Mouse (Mus musculus) cerebellum, postnatal 25 days (tissue): ENCODE data around the gene Phf19.
A peak's percentile ranks its signal among the peaks of the same experiment; 100 is the strongest.

Experiments used
- DNase-seq, 2 experiments: peaks; one replicate each; pipeline ENCODE4 v3.0.0; 2021; ENCODE audit warnings: mixed read lengths in 2 of 2

The Phf19 gene

DNA sequence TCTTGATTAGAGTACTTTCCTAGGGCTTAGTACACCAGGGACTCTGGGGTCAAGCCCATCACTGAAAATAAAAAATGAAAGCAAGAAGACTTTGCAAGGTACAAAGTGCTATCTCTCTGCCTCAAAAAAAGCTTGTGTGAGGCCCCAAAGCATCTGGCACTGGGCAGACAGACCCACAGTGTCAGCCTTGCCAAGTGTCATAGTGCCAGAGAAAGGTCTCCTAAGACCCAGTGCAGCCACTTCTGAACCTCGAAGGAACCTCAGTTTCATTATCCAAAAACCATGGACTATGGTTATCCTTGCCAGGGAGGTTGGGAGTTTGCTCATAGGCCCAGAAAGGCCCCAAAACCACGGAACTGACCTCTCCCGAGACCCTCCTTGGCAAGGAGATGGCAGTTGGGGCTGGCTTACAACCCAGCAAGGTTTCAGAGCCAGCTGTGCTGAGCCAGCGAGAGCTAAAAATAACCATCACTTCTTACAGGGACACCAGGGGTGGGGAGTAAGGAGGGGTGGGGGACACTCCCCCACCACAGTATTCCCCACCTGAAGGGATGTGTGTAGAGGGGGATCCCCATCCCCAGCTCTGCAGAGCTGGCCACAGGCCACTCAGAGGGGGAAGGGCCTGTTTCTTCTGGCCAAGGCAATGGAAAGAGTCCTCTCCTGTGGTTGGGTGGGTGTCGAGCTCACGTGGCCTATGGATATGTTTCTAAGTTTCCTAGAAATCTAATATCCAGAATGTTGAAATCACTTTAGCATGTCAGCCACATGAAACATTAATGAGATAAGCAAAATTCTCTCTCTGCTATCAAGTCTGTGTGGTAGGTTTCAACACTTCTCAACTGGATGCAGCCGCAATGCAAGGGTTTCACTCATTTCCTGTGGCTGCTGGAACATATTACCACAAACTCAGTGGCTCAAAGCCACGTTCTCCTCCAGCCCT lies 24.7 kb upstream of the Phf19 start:
- no peak for DNase-seq

DNA sequence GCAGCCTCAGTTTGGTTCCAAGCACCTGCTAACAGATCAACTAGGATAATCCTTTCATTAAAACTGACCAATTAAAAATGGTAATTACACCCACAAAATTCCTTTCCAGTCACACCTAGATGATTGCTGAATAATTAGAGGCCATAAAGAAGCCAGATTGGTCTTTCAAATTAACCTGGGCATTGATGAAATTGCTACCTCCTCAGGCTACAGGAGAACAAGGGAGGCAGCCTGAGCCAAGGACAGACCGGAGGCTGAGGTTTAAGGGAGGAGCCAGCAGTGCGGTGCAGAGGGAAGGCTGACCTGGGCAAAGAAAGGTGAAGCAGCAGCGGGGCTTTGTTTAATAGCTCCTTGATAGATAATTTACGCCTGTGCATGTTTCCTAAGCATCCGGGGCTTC lies 23.6 kb upstream of the Phf19 start:
- DNase-seq, result no peak

DNA sequence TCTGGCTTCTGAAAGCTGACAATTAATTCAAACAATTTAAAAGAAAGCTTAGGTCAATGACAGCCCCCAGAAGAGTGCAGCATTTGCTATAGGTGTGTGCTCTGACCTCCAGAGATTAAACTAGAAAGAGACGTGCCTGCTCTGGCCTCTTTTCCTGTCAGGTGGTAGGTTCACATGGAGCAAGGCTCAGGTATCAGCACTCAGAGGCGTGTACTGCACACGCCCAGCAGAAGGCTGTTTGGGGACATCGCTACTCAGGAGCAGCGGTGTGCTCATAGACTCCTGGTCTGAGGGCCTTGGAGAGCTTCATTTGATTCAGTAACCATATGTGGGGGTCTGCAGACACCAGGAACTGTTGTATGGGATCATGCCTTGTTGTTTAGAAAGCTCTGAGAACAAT lies 13.5 kb upstream of the Phf19 start:
- no peak for DNase-seq

DNA sequence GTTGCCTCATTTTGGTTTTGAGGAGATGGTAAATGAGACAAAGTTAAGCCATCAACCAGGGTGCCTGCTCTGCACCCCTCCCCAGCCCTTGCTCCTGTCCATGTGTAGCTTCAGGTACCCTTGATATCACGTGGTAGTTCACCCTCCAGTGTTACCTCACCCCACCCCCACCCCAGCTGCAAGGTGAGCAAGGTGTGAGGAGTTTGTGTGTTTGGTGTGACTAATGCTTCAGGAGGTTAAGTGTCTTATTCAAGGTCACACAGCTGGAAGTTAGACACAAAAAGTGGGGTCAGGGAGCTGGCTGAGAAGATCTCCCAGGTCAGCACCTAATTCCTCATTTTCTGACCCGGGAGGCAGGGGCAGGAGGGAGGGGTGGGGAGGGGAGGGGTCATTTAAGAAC lies 8.9 kb upstream of the Phf19 start:
- DNase-seq, result no peak

DNA sequence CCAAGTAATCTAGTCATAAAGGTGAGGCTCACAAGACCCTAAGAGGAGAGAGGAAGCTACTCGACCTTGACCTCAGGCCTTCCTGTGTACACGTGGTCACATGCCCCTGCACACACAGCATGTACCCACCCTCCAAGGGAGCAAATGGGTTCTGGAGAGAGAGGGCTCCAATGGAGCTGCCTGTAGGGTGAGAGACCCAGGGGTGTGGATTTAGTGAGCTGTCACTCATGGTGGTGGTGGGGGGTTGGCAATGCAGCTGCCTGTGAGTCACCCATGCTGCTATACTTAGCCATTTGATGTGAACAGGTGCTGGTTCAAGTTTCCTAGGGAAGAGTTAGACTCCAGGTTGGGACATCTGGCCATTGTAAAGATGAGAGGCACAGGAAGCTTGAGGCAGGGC lies 6.3 kb upstream of the Phf19 start:
- DNase-seq, result no peak

DNA sequence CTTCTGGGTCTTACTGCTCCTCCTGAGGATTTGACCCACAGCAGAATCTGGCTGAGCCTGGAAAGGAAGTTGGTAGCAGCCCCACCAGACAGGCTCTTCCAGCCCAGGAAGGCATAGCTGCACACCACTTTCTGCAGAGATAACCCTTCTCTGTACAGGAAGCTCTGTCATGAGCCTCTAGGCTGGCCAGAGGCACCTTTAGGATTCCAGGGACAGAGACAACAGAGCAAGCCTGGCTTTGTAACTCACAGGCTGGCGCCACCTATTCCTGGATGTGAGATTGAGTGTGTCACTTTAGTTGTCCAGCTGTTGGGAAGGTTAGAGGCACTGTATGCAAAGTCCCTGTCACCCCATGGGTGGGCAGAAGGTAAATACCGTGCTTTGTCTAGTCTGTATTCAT lies 1.3 kb upstream of the Phf19 start:
- no peak for DNase-seq

DNA sequence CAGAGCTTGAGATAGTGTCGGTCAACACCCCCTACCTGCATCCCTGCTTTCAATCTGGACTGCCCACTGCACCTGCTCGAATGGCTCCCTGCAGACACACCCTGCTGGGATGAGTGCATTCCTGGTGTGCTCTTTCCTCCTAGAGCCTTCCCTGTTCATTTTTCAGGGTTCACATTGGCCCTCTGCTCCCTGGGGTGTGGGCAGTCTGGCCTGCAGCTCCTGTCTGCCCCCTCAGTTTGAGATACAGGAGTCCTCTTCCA lies 927 bp upstream of the Phf19 start:
- DNase-seq, result no peak

DNA sequence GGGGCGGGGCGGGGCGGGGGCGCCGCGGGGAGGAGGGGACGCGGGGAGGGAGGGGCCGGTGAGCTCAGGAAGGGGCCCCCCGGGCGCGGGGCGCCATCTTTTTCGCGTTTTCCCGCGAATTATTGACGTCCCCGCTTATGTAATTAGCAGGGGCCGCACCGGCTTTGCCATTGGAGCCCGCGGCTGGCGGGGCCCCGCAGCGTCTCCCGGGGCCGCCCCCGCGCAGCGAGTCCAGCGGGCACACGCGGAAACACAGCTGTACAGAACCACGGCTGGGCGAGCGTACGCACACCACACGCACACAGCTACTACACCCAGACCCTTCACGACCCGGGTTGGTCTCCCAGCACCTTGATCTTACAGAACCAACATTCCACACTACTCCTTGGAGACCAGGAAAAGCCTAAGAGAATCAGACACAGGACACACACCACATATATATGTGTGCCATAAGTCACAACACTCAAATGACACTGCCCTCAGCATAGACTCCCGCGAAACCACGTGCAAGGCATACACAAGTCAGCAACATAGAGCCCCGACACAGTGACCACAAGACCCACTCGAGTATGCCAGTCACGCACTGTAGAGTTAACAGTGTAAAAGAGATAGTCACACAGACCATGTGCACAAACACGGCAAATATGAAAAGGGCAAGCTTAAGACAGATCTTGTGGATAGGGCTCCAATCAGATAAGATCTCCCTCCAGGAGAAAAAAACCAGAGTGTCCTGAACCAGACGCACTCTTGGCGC lies 420 bp upstream of the Phf19 start:
- peak in 1 of 2 experiments; percentile 37 for DNase-seq

DNA sequence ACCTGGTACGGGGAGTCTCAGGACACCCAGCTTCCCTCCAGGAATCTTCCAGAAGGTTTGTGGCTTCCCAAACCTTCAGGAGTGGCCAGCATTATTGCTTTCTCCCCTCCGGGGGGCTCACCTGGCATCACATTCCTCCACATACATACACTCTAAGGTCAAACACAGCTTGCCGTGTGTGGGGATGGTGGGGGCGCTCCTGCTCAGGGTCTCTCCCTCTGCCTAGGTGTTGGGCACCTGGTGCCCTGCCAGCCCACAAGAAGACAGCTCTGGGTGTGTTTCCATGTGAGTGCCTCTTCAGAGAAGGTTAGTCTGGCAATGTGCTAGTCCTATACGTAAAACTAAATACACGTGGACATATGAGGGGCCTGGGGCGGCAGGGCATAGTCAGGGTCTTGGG lies 1.2 kb downstream of the Phf19 start:
- no peak for DNase-seq

DNA sequence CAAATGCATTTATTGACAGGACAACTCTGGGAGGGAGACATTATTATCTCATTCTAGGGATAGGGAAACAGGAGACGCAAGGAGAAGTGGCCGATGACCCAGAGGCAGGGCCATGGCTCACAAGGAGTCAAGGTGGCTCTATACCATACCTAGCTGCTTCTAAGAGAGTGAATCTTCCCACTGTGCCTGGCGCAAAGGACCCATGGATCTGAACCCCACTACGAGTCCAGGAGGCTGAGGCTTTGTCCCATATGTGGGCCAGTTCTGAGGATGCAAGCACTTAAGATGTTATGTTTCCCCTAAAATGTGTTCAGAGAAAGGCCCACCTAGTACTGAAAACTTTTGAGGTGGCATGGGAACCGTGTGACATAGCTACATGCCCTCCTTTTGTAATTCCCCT lies 2.0 kb downstream of the Phf19 start:
- DNase-seq, result no peak

DNA sequence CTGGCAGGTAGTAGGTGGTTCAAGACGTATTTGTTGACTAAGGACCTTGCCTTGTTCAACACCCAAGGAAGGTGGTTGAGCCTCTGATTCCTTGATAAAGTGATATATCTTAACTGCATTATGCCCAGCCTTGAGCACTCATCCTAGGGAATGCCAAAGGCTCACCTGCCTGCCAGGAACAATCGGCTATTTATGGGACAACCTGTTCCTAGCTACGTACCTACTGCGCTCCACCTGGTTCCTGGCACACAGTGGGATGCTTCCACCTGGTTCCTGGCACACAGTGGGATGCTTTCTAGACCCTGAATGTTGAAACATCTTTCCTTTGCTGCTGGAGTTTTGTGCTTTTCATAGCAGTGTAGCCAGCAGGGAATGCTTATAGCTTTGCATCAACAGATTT lies 4.1 kb downstream of the Phf19 start:
- no peak for DNase-seq

DNA sequence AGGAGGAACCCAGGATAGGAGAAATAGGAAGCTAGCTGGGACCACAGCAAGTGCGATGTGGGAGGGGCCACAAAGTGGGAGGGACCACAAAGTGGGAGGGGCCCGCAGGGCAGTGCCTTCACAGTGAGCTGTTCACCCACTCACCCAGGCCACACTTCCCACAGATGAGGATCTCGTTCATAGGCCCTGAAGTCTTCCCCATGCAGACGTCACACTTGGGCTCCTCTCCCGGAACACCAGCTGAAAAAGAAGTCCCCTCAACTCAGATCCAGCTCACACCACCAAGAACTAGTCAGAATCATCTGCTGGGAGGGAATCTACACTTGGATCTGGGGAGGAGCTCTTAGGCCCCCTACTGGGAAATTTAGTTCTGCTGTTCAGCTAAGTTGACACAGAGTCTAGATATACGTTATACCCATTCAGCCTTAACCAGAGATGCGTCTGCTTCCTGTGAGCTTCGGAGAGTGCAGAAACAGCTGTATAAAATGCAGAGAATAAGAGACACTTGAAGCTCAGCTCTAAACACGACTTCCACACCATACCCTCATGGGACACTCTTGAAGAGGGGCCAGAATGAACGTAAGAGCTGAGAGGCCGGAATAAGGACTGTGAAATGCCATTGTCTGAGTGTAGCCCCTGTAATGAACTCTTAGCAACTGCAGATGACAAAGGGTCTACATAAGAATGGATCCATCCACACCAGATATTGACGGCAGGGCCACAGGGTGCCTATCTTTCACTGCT lies 6.8 kb downstream of the Phf19 start:
- DNase-seq, result peak in 1 of 2 experiments; percentile 21

DNA sequence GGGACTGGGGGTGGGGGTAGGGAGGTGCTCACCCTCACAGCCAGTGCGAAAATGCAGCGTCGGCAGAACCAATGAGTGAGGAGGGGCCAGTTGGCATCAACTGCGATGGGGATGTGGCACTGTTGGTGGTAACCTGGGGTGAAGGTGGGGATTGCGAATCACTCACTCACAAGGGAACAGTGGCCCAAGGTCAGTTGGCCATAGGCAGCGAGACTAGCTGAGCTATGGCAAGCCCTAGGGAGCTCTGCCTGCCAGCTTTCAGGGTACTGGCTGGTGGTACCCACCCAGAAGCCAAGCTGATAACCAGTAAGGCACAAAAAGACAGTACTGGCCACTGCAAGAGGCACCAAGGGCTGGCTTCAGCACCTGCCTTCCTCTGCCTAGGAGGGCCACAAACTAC lies 7.4 kb downstream of the Phf19 start:
- peak in 1 of 2 experiments; percentile 28 for DNase-seq

DNA sequence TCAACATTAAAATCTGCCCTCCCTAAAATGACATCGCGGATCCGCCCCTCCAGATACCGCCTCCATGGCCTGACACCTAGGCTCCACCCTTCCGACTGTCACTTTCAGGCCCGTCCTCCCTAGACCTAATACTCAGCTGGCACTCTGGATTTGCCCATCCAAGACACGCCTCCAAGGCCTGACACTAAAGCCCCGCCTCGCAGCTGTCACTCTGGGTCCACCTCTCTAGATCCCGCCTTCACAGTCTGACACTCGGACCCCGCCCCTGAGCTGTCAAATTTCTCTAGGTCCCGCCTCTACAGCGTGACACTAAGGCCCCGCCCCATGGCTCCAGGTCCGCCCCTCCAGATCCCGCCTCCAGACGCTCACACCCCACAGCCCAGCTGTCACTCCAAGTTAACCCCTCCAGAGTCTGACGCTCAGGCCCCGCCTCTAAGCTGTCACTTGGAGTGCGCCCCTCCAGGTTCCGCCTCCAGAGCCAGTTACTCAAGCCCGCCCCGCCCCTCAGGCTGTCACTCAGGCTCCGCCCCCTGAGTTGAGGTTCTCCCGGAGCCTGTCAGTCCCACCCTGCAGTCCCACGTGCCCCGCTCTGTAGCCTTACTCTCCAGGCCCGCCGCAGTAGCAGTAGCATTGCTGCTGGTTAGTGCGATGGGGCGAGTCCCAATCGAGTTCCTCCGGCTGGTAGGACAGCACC lies 8.8 kb downstream of the Phf19 start:
- DNase-seq, result peak; percentile 95 to 97

DNA sequence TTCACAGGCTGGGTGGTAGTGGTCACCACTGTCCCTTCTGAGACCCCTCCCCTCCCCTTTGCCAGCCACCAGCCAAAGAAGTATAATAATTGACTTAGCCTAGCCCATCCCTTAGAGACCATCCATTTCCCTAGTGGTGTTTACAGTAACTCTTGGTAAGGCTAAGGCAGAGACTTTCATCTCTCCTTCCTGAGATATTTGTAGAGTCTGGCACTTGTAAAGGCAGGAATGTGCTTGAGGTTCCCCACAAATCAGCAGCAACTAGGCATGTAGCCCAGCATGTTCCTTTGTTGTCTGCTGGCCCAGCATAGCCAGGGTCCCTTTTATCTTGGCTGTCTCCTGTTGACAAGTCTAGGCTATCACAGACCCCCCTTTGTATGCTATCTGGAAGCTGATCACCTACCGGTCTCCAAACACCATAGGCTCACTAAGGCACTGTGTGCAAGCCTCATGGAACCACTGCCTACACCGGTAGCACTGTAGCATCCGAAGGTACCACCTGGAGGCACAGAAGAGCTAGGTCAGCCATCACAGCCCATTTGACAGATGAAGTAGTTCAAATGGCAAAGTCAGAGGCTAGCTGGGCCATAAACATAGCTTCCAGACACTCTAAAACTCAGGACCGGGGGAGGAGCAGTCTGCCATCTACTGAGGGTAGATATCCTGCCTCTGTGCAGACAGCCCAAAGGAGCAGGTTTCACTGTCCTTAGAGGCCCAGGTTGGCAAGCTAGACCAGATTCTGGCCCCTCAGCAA lies 10.0 kb downstream of the Phf19 start:
- DNase-seq, result peak in 1 of 2 experiments; percentile 22

DNA sequence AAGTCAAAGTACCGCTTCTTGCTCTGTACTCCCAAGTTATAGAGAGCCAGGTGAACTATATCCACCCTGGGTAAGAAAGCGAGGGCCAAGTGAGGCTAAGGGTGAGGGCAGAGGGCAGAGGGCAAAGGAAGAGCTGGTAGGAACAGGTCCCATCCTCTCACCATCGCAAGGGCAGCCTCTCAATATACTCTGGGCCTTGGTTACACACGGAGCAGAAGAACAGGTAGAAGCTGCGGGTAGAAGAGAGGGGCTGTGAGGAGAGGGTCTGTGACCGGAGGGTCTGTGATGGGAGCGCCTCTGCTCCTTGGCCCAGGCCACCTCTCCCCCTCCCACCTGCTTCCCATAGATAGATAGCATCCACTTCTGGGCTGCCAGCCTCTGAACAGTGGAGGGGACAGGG lies 10.6 kb downstream of the Phf19 start:
- no peak for DNase-seq

DNA sequence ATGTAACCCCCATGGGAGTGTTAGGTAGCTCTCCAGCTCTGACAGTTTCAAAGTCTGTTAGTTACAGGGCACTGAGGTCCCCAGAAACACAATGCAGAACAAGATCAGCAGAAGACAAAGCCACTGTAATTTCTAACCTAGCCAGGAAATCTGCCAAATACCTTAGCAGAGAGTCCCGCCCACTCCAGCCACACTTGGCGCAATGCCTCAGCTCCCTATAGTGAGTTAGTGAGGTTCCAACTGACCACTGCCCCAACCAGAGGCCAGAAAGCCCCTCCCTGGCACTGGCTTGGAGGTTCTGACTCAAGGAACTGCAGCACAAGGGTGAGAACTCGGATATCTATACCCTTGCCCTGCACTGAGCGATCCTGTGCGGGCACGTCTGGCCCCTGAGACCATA lies 11.1 kb downstream of the Phf19 start:
- peak in 1 of 2 experiments; percentile 18 for DNase-seq

DNA sequence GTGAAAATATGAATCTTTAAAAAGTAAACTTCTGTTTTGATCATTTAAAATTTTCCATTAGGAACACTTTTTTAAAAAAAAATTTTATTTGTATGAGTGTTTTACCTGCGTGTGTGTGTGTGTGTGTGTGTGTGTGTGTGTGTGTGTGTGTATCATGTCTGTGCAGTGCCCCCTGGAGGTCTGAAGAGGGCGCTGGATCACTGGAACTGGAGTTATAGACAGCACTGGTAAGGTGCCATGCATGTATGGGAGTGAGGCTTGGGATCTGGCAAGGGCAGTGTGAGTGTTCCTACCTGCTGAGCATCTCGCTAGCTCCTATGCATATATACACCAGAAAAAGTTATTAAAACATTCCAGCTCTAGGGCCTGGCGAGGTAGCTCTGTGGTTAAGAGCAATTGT lies 12.1 kb downstream of the Phf19 start:
- no peak for DNase-seq

DNA sequence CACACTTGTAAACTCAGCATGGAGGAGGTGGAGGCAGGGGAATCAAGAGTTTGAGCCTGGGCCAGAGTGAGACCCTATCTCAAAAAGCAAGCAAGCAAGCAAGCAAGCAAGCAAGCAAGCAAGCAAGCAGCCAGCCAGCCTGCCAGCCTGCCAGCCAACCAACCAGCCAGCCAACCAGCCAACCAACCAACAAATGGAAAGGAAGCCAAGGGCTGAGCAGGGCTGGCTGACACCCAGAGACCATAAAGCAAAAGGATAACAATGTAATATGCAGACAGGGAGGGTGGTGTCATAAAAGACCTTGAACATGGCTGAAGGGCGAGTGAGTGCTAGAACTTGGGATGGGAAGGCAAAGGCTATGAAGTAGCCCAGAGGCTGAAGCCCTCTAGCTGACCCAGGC lies 13.4 kb downstream of the Phf19 start:
- DNase-seq, result peak in 1 of 2 experiments; percentile 34

DNA sequence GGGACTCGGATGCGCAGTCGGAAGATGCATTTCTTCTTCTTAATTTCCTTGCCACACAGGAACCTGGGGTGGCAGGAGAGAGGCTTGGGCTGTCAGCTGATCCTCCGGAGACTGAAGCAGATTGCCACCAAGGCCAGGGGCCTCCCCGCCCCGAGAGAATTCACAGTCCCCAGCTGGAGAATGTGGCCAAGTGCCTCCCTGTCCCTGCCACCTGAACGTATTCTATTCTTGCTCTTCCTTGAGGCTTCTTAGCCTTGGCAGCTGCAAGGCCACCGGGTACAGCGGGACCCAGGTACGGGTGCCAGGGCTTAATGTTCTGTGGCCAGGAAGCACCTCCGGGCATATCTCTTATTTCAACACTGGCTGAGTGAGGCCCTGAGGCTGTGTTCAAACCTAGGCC lies 14.1 kb downstream of the Phf19 start:
- peak in 1 of 2 experiments; percentile 50 for DNase-seq

DNA sequence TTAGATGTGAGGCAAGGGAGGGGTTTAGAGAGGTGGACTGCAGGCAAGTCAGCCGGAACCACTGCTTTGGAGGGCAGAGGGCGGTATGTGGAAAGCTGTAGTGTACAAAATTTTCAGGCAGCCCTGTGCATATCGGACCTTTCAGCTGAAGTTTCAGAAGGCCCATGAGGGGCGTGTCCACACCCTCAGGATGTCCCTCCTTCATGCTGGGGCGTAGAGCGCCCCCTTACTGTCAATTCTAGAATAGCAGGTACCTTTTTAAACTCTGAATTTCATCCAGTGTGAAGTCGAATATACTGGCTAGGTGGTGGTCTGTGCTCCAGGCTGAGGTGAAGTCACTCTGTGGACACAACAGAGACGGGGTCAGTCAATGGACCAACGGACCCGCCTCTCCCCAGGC lies 16.0 kb downstream of the Phf19 start:
- peak in 1 of 2 experiments; percentile 51 for DNase-seq

DNA sequence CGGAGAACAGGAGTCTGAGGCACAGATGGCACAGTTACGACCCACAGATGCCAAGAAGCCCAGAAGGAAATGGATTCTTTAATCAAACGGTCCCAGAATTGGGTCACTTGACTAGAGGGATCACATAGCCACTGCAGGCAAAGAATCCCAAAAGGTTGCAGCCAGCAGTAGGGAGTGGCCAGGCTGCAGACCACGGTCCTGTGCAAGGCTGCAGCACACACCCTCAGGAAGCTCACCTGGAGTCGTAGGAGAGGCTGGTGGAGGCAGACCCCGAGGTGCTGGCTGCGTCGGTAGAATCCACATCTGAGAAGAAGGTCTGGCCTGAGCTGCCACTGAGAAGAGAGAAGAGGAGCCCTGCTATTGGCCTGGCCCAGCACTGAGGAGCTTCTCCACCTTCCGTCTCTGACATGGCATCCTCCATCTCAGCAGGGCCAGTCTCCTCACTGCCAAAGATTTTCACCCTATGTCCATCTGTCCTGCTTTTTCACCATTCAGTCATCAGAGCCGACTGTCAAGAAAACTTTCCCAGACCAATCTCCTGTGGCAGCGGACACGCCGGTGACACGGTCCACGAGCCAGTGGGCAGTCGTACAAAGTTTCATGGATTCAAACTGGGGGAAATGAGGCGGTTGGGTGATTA lies 16.9 kb downstream of the Phf19 start:
- DNase-seq, result peak in 1 of 2 experiments; percentile 57
